Mouse (Mus musculus) intestine, embryonic 16.5 days (tissue): ENCODE data around the gene Cnot6. TPM values are rescaled to one million over a fixed set of nuclear protein-coding genes. Genes with fewer than 3 reads are reported as not detected.

Experiments used
- ATAC-seq: fragments of 200-750 bp; cut with Nextera tagmentation; 2 replicates; pipeline ENCODE4 v1.8.0; 2017; ENCODE audit warnings: moderate TSS enrichment, moderate library complexity
- H3K27ac ChIP-seq: fragments of 300-500 bp; sonication (generic); 2 replicates; pipeline ENCODE4 v1.5.1; 2014; ENCODE audit warnings: mild to moderate bottlenecking, low read length
- H3K27me3 ChIP-seq: fragments of 300-500 bp; sonication (generic); replicated peaks from 2 replicates; pipeline ENCODE4 v1.6.1; 2014; ENCODE audit warnings: low read length, control low read depth, mixed read lengths; ENCODE audit not compliant: control insufficient read depth, insufficient read depth
- H3K36me3 ChIP-seq: fragments of 300-500 bp; sonication (generic); 2 replicates; pipeline ENCODE4 v1.6.1; 2014; ENCODE audit warnings: low read length, control low read depth; ENCODE audit not compliant: control insufficient read depth, insufficient read depth
- H3K4me1 ChIP-seq: fragments of 300-500 bp; sonication (generic); 2 replicates; pipeline ENCODE4 v1.6.1; 2014; ENCODE audit warnings: low read length, control low read depth, mixed read lengths; ENCODE audit not compliant: control insufficient read depth, insufficient read depth
- H3K4me2 ChIP-seq: fragments of 300-500 bp; sonication (generic); 2 replicates; pipeline ENCODE4 v1.6.1; 2014; ENCODE audit warnings: low read depth, low read length, control low read depth
- H3K4me3 ChIP-seq: fragments of 300-500 bp; sonication (generic); 2 replicates; pipeline ENCODE4 v1.5.1; 2014; ENCODE audit warnings: mild to moderate bottlenecking, low read length
- H3K9ac ChIP-seq: fragments of 300-500 bp; sonication (generic); 2 replicates; pipeline ENCODE4 v1.6.1; 2014; ENCODE audit warnings: low read depth, low read length
- H3K9me3 ChIP-seq: fragments of 300-500 bp; sonication (generic); 2 replicates; pipeline ENCODE4 v1.6.1; 2016; ENCODE audit warnings: low read length, control low read depth; ENCODE audit not compliant: control insufficient read depth
- WGBS: fragments of 180-500 bp; shearing (Covaris S2); extraction: QIAGEN DNeasy Blood & Tissue Kit; methylation state at CpG from one replicate; pipeline ENCODE4 v1.1.7; 2014; 5-methylcytosine and 5-hydroxymethylcytosine counted together
- polyA plus RNA-seq: library from polyadenylated mRNA; unstranded; fragments of >200 nt; fragmentation: Nextera tagmentation; extraction: Ambion mirVana; gene quantifications from 2 replicates; pipeline ENCODE4 v1.2.1, GENCODE M21; 2015

Cnot6 gene
- polyA plus RNA-seq, 1 experiment from 2014 or later, result 26.9 TPM

DNA sequence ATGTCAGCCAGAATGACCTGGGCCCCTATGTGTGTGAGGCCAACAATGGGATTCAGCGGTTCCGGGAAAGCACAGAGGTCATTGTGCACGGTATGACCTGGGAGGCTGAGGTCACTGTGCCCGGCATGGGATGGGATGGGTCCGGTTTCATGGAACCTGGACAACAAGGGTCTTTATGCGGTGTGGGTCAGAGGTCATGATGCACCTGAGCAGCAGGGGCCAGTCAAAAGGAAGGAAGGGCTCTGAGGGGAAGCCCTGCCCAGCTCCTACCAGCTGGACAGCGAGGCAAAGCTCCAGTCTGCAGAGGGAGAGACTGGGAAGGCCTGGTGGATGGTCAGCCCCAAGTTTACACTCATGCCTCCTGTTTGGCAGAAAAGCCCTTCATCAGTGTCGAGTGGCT lies 85.8 kb downstream of the Cnot6 start:
- no peaks in the 10 kb centered on the region for H3K27me3 ChIP-seq
- H3K27ac ChIP-seq, result no peak overlapping the region
- no peaks in the 10 kb centered on the region for H3K9me3 ChIP-seq
- no peaks in the 10 kb centered on the region for H3K36me3 ChIP-seq
- no peak overlapping the region for H3K4me2 ChIP-seq
- WGBS, result 79% methylated on average over 8 of the region's 8 CpGs
- no peak overlapping the region for H3K4me3 ChIP-seq
- no peaks in the 10 kb centered on the region for H3K4me1 ChIP-seq
- H3K9ac ChIP-seq, result no peak overlapping the region
- ATAC-seq, result no peak

DNA sequence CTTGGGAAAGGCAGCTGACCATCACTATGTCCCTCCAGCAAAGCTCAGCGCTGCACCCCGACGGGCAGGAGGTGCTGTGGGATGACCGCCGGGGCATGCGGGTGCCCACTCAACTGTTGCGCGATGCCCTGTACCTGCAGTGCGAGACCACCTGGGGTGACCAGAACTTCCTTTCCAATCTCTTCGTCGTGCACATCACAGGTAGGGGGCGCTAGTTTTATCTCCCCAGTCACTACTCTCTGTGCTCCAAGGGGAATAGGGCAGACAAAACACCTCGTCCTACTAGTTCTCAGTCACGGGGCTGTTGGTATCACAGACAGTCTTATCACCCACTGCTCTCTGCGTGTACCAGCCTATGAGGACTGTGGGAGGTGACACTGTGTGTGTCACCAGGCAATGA lies 86.7 kb downstream of the Cnot6 start:
- H3K9ac ChIP-seq, result no peak overlapping the region
- no peaks in the 10 kb centered on the region for H3K4me1 ChIP-seq
- no peak overlapping the region for H3K4me2 ChIP-seq
- H3K9me3 ChIP-seq, result no peaks in the 10 kb centered on the region
- no peak for ATAC-seq
- H3K36me3 ChIP-seq, result no peaks in the 10 kb centered on the region
- WGBS, result 68% methylated on average over 15 of the region's 15 CpGs
- H3K4me3 ChIP-seq, result no peak overlapping the region
- H3K27ac ChIP-seq, result no peak overlapping the region
- no peaks in the 10 kb centered on the region for H3K27me3 ChIP-seq

DNA sequence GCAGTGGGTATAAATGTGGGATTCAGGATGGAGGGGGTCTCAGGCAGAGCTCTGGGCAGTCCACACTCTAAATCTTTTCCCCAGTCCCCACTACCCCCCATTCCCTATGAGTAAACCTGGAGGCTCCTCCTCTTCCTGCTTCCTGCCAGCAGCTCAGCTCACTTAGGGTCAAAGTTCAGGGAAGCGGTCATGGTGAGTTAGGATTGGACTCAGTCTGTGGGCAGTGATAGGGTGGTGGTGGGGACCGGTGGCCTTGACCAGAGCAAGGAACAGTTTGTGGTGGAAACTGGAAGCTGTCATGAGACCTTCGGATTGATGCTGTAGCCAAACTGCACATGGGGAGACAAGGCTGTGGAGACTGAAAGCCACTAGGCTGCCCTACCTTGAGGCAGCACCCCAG lies 88.4 kb downstream of the Cnot6 start:
- H3K4me1 ChIP-seq, result no peaks in the 10 kb centered on the region
- H3K36me3 ChIP-seq, result no peaks in the 10 kb centered on the region
- no peak overlapping the region for H3K9ac ChIP-seq
- H3K27ac ChIP-seq, result no peak overlapping the region
- H3K27me3 ChIP-seq, result no peaks in the 10 kb centered on the region
- no peak overlapping the region for H3K4me2 ChIP-seq
- no peak overlapping the region for H3K4me3 ChIP-seq
- 78% methylated on average over 3 of the region's 3 CpGs for WGBS
- no peak for ATAC-seq
- H3K9me3 ChIP-seq, result no peaks in the 10 kb centered on the region

DNA sequence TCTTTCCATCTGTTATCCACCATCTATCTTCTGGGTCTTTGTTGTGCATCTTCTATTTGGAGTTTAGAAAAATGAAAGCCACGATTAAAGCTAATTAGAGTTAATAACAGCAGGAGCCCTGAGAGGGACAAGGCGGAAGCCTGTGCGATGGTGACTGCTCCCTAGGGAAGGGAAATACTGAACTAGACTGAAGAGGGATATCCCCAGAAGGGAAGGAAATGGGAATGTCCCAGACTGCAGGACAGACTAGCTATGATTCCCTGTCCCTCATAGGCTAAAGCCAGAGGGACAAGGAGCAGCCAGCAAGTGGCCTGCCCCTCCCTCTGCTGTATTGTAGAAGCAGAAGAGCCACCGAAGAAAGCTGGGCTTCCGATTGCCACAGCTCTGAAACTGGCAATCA lies 90.6 kb downstream of the Cnot6 start:
- no peak overlapping the region for H3K9ac ChIP-seq
- no peak overlapping the region for H3K4me3 ChIP-seq
- H3K9me3 ChIP-seq, result no peaks in the 10 kb centered on the region
- H3K4me2 ChIP-seq, result no peak overlapping the region
- H3K27ac ChIP-seq, result no peak overlapping the region
- WGBS, result 77% methylated on average over 5 of the region's 5 CpGs
- no peak for ATAC-seq
- no peaks in the 10 kb centered on the region for H3K27me3 ChIP-seq
- H3K36me3 ChIP-seq, result no peaks in the 10 kb centered on the region
- no peaks in the 10 kb centered on the region for H3K4me1 ChIP-seq

Other genes with a start within 250 kb of the Cnot6 start
- not detected in 2 replicates for gene Olfr1386, start 247.7 kb downstream of the Cnot6 start, polyA plus RNA-seq
- not detected in 2 replicates for gene Olfr1385, start 223.7 kb downstream of the Cnot6 start, polyA plus RNA-seq
- gene Olfr1384, start 206.0 kb downstream of the Cnot6 start, polyA plus RNA-seq, result not detected in 2 replicates
- gene Olfr1383, start 193.1 kb downstream of the Cnot6 start, polyA plus RNA-seq, result not detected in 2 replicates
- not detected in 2 replicates for gene Olfr1382, start 184.5 kb downstream of the Cnot6 start, polyA plus RNA-seq
- not detected in 2 replicates for gene Olfr1381, start 169.3 kb downstream of the Cnot6 start, polyA plus RNA-seq
- not detected in 2 replicates for gene Olfr1380, start 155.8 kb downstream of the Cnot6 start, polyA plus RNA-seq
- 4.0 and 4.3 TPM in 2 replicates for gene Flt4, start 103.5 kb downstream of the Cnot6 start, polyA plus RNA-seq
- not detected in 2 replicates for gene Scgb3a1, start 49.1 kb downstream of the Cnot6 start, polyA plus RNA-seq
- gene Gfpt2, start 81.5 kb upstream of the Cnot6 start, polyA plus RNA-seq, result 5.8 and 6.4 TPM in 2 replicates
- 26.6 and 27.8 TPM in 2 replicates for gene Mapk9, start 134.0 kb upstream of the Cnot6 start, polyA plus RNA-seq
- 0.26 and 0.28 TPM in 2 replicates for gene Rasgef1c, start 189.1 kb upstream of the Cnot6 start, polyA plus RNA-seq